ENCODE assay signal across 8 mouse cellular contexts in the genomic region with DNA sequence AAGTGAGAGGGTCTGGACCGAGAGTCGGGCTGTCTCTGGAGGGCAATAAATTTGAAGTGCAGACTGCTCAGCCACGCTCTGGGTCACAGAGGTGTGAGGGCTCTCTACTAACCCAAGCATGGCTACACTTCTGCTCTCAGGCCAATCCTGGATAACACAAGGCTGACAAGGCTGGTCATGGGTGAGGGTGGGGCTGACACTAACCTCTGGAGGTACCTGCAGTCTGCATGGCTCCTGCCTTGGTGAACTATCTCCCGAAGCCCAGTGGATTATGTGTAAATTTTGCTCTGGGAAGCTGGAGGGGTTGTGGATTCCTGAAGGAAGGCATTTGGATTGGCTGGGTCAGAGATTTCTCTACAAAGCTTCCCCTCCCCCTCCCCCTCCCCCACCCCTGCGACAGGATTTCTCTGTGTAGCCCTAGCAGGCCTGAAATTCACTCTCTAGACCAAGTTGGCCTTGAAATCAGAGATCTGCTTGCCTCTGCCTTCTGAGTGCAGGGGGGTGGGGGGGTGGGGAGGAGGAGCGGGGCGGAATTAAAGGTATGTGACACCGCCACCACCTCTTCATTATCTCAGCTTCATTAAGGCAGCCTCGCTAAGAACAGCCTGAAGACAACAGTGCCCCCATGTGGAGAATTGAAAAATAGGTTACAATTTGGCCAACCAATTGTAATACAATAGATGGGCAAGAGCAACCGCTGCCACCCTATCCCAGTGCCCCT. TPM values are rescaled to one million over a fixed set of nuclear protein-coding genes. Genes with fewer than 3 reads are reported as not detected.
A peak's percentile ranks its signal among the peaks of the same experiment; 100 is the strongest.
DNase-seq lines count a peak whose midpoint lies in the region; ATAC-seq and TF ChIP-seq lines count a peak whose summit lies in the region.

No protein-coding gene starts in this region.

- H3K9ac ChIP-seq in heart, embryonic 13.5 days = peak overlapping the region; percentile 11; the same call in 1 of the 2 replicates
- H3K9ac ChIP-seq in kidney, postnatal 0 days (ENCODE audit: low read depth, low read length) = no peak overlapping the region
- H3K9ac ChIP-seq in liver, embryonic 11.5 days (ENCODE audit: low read depth, low read length) = no peak overlapping the region

- WGBS in heart, embryonic 13.5 days = 30% methylated on average over 10 of the region's 10 CpGs
- WGBS in kidney, postnatal 0 days = 15% methylated on average over 10 of the region's 10 CpGs
- 27% methylated on average over 10 of the region's 10 CpGs for WGBS in liver, embryonic 11.5 days

- peak; percentile 23 for DNase-seq in 3134 (ENCODE audit: extremely low read depth, insufficient read length, low spot score)
- peak; percentile 62 for DNase-seq in MEL-GATA-1-ER (ENCODE audit: extremely low read depth, low read depth)
- DNase-seq in cerebellum, postnatal 25 days = peak; percentile 51 to 74
- DNase-seq in kidney, postnatal 0 days (ENCODE audit: low spot score) = peak; percentile 73
- DNase-seq in liver, embryonic 11.5 days (ENCODE audit: low spot score) = no peak
- DNase-seq in neural tube, embryonic 10.5 days (ENCODE audit: extremely low spot score, low spot score) = peak; percentile 53
- DNase-seq in Muller cell, postnatal 12 days (ENCODE audit: inconsistent ontology term) = no peak

- peak overlapping the region; percentile 24 for H3K4me3 ChIP-seq in heart, embryonic 13.5 days
- no peak overlapping the region for H3K4me3 ChIP-seq in kidney, postnatal 0 days (replicated peaks; ENCODE audit: low read depth, low read length)
- H3K4me3 ChIP-seq in liver, embryonic 11.5 days (ENCODE audit: low read depth, low read length) = no peak overlapping the region

- H3K27ac ChIP-seq in heart, embryonic 13.5 days (replicated peaks) = no peak overlapping the region
- no peak overlapping the region for H3K27ac ChIP-seq in kidney, postnatal 0 days
- no peak overlapping the region for H3K27ac ChIP-seq in liver, embryonic 11.5 days (ENCODE audit: low read depth, low read length)

- peaks cover 19% of the 10 kb centered on the region for H3K4me1 ChIP-seq in heart, embryonic 13.5 days
- 0 out of 2 replicates have a peak, but pooled peaks cover 5% of the 10 kb centered on the region for H3K4me1 ChIP-seq in kidney, postnatal 0 days (replicated peaks; ENCODE audit: insufficient read depth, low read length)
- peaks cover 3% of the 10 kb centered on the region; the same call in 1 of the 2 replicates for H3K4me1 ChIP-seq in liver, embryonic 11.5 days (replicated peaks; ENCODE audit: control insufficient read depth, insufficient read depth, low read length)

- H3K27me3 ChIP-seq in heart, embryonic 13.5 days (replicated peaks) = peaks cover 17% of the 10 kb centered on the region
- H3K27me3 ChIP-seq in kidney, postnatal 0 days (ENCODE audit: insufficient read depth, low read length) = no peaks in the 10 kb centered on the region
- peaks cover 2% of the 10 kb centered on the region; the same call in 1 of the 2 replicates for H3K27me3 ChIP-seq in liver, embryonic 11.5 days (replicated peaks; ENCODE audit: control insufficient read depth, insufficient read depth, low read length)

- no peaks in the 10 kb centered on the region for H3K9me3 ChIP-seq in heart, embryonic 13.5 days
- no peaks in the 10 kb centered on the region for H3K9me3 ChIP-seq in kidney, postnatal 0 days (replicated peaks; ENCODE audit: low read length)
- H3K9me3 ChIP-seq in liver, embryonic 11.5 days (ENCODE audit: control insufficient read depth, low read length) = no peaks in the 10 kb centered on the region

- peak overlapping the region; percentile 53 for H3K4me2 ChIP-seq in heart, embryonic 13.5 days
- peak overlapping the region; percentile 37; the same call in 1 of the 2 replicates for H3K4me2 ChIP-seq in kidney, postnatal 0 days (ENCODE audit: low read length)
- peak overlapping the region; percentile 43 for H3K4me2 ChIP-seq in liver, embryonic 11.5 days

- ATAC-seq in heart, embryonic 13.5 days (ENCODE audit: extremely low read depth, insufficient number of reproducible peaks, low FRiP score, low TSS enrichment) = no peak
- ATAC-seq in kidney, postnatal 0 days (replicated peaks; ENCODE audit: low FRiP score, low read depth) = peak; percentile 46; the same call in 1 of the 2 replicates
- peak; percentile 39; the same call in 1 of the 2 replicates for ATAC-seq in liver, embryonic 11.5 days (replicated peaks; ENCODE audit: low FRiP score)

- peak; percentile 79 for TF ChIP-seq CTCF in kidney, postnatal 0 days (IDR thresholded peaks at IDR 0.05; ENCODE audit: low read depth)

- H3K36me3 ChIP-seq in heart, embryonic 13.5 days = no peaks in the 10 kb centered on the region
- H3K36me3 ChIP-seq in kidney, postnatal 0 days (ENCODE audit: insufficient read depth, low read length) = no peaks in the 10 kb centered on the region
- no peaks in the 10 kb centered on the region for H3K36me3 ChIP-seq in liver, embryonic 11.5 days (ENCODE audit: control insufficient read depth, insufficient read depth, low read length)

RNA-seq across cellular contexts. Expression of a gene that starts 32.5 kb away (rescaled TPM):
- polyA plus RNA-seq in heart, embryonic 13.5 days (2015; fragmentation: Nextera tagmentation; extraction: Ambion mirVana) = 127 and 137 TPM in 2 replicates
- polyA plus RNA-seq in kidney, postnatal 0 days (2015; fragmentation: Nextera tagmentation; extraction: Ambion mirVana) = 90.9 and 104 TPM in 2 replicates
- polyA plus RNA-seq in liver, embryonic 11.5 days (2014; fragmentation: Nextera tagmentation; extraction: Ambion mirVana) = 210 and 219 TPM in 2 replicates

RNA-seq across cellular contexts. Expression of a gene that starts 46.7 kb away (rescaled TPM):
- 0.42 and 0.47 TPM in 2 replicates for polyA plus RNA-seq in heart, embryonic 13.5 days (2015; fragmentation: Nextera tagmentation; extraction: Ambion mirVana)
- 26.5 and 27.2 TPM in 2 replicates for polyA plus RNA-seq in kidney, postnatal 0 days (2015; fragmentation: Nextera tagmentation; extraction: Ambion mirVana)
- polyA plus RNA-seq in liver, embryonic 11.5 days (2014; fragmentation: Nextera tagmentation; extraction: Ambion mirVana) = 0.12 TPM in 1 of 2 replicates, not detected in the other

RNA-seq across cellular contexts. Expression of a gene that starts 55.7 kb away (rescaled TPM):
- polyA plus RNA-seq in heart, embryonic 13.5 days (2015; fragmentation: Nextera tagmentation; extraction: Ambion mirVana) = 73.9 and 74.2 TPM in 2 replicates
- 88.6 and 101 TPM in 2 replicates for polyA plus RNA-seq in kidney, postnatal 0 days (2015; fragmentation: Nextera tagmentation; extraction: Ambion mirVana)
- 117 and 127 TPM in 2 replicates for polyA plus RNA-seq in liver, embryonic 11.5 days (2014; fragmentation: Nextera tagmentation; extraction: Ambion mirVana)

Comparison
In these comparisons a context has a peak if more than half of its experiments do, and no peak if none do; other contexts are left out.
1. DNase-seq: peak in 3134 (single experiment), MEL-GATA-1-ER (single experiment), cerebellum, postnatal 25 days (2 of 2), kidney, postnatal 0 days (single experiment) and neural tube, embryonic 10.5 days (single experiment); none in liver, embryonic 11.5 days (single experiment) and Muller cell, postnatal 12 days (single experiment).
2. RNA of a gene that starts 46.7 kb away (polyA plus RNA-seq): 26.5 to 27.2 TPM in kidney, postnatal 0 days; 0.42 to 0.47 TPM in heart, embryonic 13.5 days and 0.12 TPM in liver, embryonic 11.5 days; every median in the first group is over 10 times any median in the second.
3. Peak in every context shown above with its lines, with median percentiles within 50 percentile points of each other: H3K4me2 ChIP-seq.